Mouse (Mus musculus) cerebellum, adult 8-10 months (tissue): ENCODE results near the gene Ass1.

ENCODE experiments used
- DNase-seq: peaks from one replicate; pipeline ENCODE4 v3.0.0; 2022

The Ass1 gene

DNA sequence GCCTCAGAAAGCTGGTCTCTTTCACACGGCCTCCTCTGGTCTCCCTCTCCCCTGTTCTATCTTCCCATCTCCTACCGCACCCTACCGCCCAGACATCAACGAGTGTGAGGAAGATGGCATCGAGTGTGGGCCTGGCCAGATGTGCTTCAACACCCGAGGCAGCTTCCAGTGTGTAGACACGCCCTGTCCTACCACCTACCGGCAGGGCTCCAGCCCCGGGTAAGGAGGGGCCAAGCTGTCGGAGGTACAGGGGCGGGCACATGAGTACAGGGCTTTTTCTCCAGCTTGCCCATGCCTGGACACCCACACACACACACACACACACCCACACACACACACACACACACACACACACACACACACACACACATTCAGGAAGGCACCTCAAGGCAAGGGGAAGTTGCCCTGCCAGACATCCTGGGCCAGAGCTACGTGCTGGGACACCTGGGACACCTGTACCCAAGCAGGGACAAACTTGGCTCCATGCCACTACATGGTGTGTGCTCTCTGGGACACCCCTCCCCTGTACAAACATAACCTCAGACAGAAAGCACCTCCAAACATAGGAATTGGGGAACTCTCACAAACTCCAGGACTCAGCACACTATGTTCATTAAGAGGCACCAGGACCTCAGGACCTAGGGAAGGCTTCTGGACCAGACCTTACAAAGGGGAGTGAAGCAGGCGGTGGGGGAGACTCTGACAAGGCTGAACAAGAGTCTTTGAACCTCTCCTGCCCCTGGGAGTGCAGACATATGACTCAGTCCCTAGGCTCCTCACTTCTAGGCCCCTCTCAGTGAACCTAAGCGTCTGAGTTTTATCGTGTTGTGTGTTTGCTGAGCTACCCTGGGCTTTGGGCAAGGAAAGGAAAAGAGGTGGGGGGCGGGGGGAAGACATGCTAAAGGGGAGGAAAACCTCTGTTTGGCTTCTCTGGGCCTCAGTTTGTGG, 10.7 kb upstream of the Ass1 start:
- no peak for DNase-seq

GRCm38 (mm10) chr2:31460025-31460571, 9.9 kb upstream of the Ass1 start:
- no peak for DNase-seq

DNA sequence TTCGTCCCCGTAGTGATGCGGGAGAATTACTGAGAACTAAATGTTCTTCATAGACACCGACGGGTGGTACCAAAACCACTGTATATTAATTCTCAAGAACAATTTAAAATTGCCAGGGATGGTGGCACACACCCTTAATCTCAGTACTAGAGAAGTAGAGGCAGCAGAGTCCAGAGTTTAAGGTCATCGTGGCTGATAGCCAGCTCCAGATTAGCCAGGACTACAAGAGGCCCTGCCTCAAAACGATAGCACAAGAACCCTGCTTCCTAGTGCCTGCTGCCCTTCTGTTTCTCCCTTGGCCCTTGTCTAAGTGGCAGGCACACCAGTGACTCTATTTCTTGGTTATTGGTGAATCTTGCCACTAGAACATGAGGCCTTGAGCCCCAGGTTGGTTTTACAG, 9.1 kb upstream of the Ass1 start:
- DNase-seq = no peak

GRCm38 (mm10) chr2:31462051-31462450, 8.0 kb upstream of the Ass1 start:
- DNase-seq = no peak

DNA sequence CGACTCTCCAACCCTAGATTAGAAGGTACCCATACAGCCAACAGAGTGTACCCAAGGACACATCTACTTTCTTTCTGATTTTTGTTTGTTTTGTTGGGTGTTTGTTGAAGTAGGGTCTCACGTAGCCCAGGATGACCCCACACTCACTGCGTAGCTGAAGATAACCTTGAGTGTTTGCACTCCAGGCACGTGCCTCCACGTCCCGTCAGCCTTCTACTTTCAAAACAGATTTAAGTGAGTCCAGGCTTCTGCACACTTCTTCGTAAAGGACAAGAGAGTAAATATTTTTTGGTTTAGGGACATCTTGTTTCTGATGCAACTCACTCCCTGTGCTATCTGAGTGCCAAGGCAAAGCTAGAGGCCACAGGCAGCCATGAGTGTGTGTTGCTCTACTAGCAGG, 6.8 kb upstream of the Ass1 start:
- DNase-seq = no peak

DNA sequence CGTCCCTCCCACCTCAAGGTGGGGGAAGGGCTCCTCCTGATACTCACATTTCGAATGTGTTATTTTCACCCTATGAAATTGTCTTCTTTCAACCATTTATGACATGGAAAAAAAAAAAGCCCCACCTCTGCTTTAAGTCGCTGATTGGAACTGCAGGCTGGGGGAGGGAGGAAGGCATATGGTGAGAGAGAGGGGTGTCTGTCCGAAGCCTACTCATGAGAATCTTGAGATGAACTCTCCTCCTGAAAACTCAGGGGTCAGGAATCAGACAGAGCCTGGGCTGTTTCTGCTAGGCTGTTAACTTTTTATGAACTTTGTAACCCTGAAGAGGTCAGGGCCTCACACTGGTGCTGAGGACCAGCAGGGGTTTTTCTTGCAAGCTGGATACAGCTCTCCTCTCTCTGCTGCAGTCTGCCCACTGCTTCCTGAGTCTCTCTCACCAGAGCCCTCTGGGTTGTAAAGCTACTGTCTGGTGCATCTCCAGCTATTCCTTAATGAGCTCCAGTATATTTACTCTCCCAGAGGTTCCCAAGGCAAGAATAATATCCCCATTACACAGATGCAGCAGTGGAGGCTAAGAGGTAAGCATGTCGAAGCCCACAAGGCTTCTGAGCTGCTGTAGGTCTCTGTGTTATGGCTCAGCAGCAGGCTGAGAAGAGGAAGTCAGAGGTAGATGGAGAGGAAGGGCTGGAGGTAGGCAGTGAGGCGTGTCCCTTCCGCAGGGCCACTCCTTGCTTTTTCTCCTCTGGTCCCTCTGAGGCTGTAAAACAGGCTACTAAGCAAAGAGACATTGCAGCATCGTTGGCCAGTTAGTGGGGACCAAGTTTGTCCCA, 6.1 kb upstream of the Ass1 start:
- DNase-seq = no peak

DNA sequence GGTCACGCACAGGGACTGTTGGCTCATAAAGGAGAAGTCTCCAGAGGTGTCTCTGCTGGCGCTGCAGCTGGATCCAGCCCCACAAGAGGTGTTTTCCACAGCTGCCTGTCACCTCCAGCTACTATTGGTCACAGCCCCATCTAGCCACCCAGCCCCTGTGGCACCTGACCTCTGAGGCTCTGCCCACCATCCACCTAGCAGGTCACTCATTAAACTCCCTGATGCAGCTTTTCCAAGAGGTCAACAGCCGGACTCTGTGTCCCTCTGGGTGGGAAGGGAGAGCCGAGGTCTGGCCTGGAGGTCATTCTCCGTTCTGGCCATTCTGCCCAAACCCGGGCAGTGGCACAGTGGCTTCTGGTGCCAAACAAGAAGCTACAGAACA, 5.5 kb upstream of the Ass1 start:
- no peak for DNase-seq

- DNase-seq = no peak
Observed at GRCm38 (mm10) chr2:31467457-31467856, 2.5 kb upstream of the Ass1 start.

GRCm38 (mm10) chr2:31468857-31469256, 1.1 kb upstream of the Ass1 start:
- no peak for DNase-seq

DNA sequence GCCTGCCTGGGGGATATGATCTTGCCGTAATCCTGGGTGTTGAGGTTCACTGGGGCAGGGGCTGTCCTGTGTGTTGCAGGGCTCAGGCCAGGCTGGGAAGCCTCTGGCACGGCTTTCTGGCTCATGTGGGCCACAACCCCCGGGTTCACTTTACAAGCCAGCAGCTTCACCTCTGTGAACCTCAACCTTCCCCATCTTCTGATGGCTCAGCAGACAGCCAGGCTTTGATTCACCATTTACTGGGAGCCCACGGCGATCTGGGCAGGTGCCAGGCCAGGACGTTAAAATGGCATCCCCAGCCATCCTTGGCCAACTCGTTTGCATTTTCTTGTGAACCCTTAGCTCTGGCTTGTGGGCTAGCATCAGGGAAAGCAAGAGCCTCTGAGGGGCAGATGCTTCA, 527 bp upstream of the Ass1 start:
- no peak for DNase-seq

DNA sequence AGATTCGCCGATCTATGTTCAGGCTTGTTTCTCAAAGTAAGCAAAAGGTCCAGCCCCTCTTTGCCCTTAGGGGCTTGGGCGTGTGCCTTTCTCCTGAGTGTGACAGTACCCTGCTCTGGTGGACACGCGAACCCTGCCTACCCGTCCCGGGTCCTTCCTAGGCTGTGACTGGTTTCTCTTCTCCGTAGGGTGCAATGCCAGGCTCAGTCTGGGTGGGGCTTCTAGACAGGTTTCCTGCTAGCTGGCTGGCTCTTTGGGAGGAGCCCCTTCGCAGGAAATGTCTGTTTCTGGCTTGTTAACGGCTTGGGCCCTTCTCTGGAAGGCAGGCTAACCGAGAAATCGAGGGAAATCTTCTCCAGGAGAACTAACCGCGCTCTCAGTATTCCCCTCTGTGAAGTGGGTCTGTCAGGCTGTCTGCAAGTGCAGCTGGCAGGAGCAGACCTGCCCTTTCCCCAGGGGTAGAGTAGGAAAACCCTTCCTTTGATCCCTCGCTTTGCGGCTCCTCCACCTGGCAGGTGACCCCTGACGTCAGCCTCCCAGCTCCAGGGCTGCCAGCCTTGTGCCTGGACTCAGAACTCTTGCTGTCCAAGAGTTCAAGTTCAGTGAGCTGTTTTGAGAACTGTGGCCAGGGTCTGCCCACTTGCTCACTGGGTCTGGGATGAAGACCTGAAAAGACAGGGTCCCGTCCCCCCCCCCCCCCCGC, 827 bp downstream of the Ass1 start:
- no peak for DNase-seq

GRCm38 (mm10) chr2:31471611-31472010, 1.6 kb downstream of the Ass1 start:
- no peak for DNase-seq

- DNase-seq = no peak
Observed at GRCm38 (mm10) chr2:31472406-31473065, 2.5 kb downstream of the Ass1 start.

- no peak for DNase-seq
Observed at GRCm38 (mm10) chr2:31473941-31474340, 3.9 kb downstream of the Ass1 start.

DNA sequence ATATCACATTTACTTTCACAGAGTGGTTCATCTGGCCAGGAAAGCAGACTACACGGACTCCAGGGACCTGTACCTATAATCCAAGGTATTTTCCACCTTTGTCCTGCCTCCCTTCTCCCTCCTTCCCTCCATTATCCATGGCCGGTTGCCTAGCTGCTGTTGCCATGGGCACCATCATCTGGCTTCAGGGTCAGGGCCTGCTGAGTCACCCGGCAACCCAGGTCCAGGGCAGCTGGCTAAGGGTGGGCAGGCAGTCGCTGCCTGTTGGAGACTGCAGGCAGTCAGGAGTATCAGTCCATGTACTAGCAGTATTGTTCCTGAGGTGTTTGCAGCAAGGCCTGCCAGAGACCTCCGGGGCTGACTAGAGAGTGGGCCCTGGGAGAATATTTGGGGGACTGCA, 4.7 kb downstream of the Ass1 start:
- no peak for DNase-seq

- no peak for DNase-seq
Observed at GRCm38 (mm10) chr2:31476107-31476820, 6.3 kb downstream of the Ass1 start.

DNA sequence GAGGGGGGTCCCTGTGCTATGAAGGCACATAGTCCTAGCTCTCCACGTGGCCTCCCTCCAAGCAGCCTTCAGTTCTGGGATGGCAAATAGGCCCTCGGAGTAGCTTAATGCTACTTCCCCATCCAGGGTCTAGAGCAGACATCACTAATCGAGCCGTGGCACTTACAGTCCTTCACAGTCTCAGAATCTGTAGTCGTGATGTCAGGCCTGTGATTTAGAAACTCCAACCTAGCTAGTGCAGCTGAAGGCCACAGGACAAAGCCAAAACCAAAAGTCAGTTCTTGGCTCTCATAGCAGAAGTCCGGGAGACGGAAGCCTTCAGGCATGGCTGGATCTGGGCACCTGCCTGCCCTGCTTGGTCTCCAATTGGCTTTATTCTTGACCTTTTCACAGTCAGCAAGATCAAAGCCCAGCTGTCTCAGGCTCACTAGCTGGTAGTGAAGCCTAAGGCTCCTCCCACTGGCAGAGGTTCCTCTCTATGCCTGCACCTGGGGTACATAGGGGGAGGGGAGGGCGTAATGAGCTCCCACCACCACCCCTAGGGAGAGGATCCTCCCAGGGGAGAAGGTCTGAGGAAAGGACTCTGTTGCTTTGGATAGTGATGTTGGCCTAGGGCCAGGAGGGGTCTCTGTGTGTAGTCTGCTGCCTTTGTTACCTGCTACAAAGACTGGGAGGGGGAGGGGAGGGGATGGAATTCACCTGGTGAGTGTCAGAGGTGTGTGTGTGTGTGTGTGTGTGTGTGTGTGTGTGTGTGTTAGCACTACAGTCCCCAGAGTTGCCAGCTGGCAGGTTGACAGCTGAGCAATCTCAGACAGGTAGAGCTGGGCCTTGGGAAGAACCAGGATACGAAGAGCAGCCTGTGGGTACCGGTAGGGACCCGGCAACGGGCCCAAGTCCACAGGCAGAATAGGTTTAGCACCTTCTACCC, 7.5 kb downstream of the Ass1 start:
- DNase-seq = no peak

DNA sequence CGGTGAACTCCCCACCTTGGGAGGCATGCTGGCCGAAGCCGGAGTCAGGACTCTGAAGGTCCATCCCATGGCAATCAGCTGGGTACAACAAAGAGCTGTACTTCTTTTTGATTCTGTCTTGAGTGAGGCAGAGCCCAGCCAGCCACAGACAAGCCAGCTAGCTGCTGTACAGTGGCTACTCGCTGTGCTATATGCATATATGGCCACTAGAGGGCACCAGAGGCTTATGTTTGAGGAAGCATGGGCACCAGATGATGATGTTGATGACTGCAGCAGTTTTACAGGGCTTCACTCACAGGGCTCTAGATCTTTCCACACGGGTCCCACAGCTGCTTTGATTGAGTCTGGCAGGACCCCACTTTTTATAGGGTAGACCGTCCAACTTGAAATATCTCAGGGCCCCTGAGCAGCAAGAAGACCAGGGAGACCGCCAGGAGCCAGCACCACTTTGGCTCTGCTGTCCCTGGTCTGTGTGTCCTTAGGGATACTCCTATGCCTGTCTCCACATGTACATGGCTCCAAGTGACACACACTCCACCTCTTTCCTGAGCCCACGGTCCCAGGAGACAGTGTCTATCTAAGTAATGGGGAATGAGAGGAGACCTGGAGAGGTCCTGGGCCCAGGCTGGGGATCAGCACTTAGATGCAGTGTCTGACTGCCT, 13.0 kb downstream of the Ass1 start:
- peak; percentile 84 for DNase-seq

DNA sequence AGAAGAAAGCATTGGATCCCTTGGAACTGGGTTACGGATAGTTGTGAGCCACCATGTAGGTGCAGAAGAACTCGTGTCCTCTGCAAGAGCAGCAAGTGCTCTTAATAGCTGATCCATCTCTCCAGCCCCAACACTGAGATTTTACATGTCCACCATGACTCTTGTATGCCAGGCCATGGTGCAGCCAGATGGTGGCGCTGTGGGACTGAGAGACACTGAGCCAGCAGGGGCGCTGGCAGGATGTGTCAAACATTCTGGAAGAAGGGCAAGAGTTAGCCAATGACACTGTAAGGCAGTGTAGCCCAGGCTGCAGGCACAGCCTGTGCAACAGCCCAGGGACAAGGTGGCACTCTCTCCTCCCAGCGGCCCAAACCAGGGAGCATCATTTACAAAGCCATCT, 14.2 kb downstream of the Ass1 start:
- DNase-seq = peak; percentile 81

DNA sequence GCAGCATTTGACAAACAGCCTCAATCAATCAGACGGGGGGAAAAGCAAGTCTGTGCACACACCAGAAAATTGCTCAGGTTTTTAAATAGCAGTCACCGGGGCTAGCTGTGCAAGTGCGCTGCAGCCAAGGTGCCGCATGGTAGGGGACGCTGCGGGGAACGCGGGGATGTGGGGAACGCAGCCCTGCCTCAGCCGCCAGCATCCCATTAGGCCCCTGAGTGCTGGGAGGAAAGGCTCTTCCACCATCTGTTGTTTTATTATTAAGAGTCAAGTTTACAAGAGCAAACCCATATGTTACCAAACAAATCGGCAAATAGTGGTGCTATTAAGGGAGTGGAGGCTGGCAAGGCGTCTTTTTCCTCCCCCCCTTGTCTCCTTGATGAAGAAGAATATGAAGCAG, 19.2 kb downstream of the Ass1 start:
- peak; percentile 50 for DNase-seq
